Mouse (Mus musculus): ENCODE measurements at regions not wholly inside any gene's neighbourhood (a gene's known extent, or its start where the extent isn't known, plus 50 kb on each side); places are given as distances from the start of the nearest gene placed in this dataset.

- ATAC-seq (ENCODE audit: low read depth), result no peak
- WGBS (ENCODE audit: insufficient replicate concordance), result 53% methylated on average over 3 of the region's 3 CpGs
- no peaks in the 10 kb centered on the region for H3K36me3 ChIP-seq (ENCODE audit: control insufficient read depth, insufficient read depth)
Measured at GRCm38 (mm10) chr4:38572968-38573367, 877.1 kb upstream of the 1700009N14Rik start.

GRCm38 (mm10) chr4:38590358-38590757 lies 859.7 kb upstream of the 1700009N14Rik start:
- Histone ChIP-seq H3K4me1 (ENCODE audit: control insufficient read depth, low read depth, low read length) (no peaks in the 10 kb centered on the region), H3K9me3 (replicated peaks; ENCODE audit: control insufficient read depth, low read length) (no peaks in the 10 kb centered on the region), H3K27ac (ENCODE audit: low read length) (no peak overlapping the region), H3K27me3 (ENCODE audit: control insufficient read depth, insufficient read depth, low read depth, low read length) (no peaks in the 10 kb centered on the region), H3K4me2 (ENCODE audit: low read depth, low read length) (no peak overlapping the region), H3K9ac (ENCODE audit: low read depth, low read length) (no peak overlapping the region), H3K4me3 (ENCODE audit: low read depth, low read length) (no peak overlapping the region), H3K36me3 (ENCODE audit: control insufficient read depth, insufficient read depth) (no peaks in the 10 kb centered on the region)
- 51% methylated on average over 1 of the region's 1 CpGs for WGBS (ENCODE audit: insufficient replicate concordance)
- ATAC-seq (ENCODE audit: low read depth), result peak; percentile 39; the same call in 1 of the 2 replicates

More at GRCm38 (mm10) chr4:38572968-38573367, 877.1 kb upstream of the 1700009N14Rik start:
- Histone ChIP-seq H3K27me3 (ENCODE audit: control insufficient read depth, insufficient read depth, low read depth, low read length) (no peaks in the 10 kb centered on the region), H3K4me2 (ENCODE audit: low read depth, low read length) (no peak overlapping the region), H3K9me3 (replicated peaks; ENCODE audit: control insufficient read depth, low read length) (no peaks in the 10 kb centered on the region), H3K9ac (ENCODE audit: low read depth, low read length) (no peak overlapping the region), H3K4me1 (ENCODE audit: control insufficient read depth, low read depth, low read length) (no peaks in the 10 kb centered on the region), H3K27ac (ENCODE audit: low read length) (no peak overlapping the region), H3K4me3 (ENCODE audit: low read depth, low read length) (no peak overlapping the region)

Measured in liver, embryonic 16.5 days (tissue).